Mouse (Mus musculus): ENCODE results near the gene Polr2j.
A peak's percentile ranks its signal among the peaks of the same experiment; 100 is the strongest.

Polr2j gene

DNA sequence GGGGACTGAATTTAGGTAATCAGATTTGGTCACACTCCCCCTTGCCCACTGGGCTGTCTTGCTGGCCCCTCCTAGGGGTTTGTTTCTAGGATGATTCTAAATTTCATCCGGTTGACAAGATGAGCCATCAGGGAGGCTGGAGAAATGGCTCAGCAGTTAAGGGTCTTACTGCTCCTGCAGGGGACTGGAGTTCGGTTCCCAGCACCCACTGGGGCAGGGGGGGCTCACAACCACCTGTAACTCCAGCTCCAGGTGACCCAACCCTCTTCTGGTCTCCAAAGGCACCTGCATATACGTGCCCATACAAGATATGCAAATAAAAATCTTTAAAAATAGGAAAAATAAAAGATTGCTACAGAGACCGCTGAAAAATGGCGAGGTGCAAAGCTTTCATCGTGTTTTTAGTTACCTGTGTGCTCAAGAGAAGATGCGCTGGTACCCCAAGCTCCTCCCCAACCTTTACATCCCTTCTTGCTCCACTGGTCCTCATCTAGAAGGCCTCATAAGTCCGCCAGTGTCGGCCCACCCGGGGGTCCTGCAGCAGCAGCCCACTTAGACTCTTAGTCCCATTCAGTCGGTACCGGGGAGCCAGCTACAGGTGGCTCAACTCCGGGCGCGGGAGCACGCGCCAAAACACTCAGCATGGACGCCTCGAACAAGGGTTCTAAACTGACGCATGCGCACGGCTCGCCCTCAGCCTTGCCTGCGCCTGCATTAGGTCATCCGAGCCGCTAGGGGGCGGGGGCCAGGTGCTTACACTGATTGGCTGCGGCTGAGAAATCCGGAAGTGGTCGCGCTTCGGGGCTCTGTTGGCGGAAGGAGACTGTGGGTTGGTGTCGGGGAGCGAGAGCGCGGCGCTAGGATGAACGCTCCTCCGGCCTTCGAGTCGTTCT lies at the start of gene Polr2j:
Gene Polr2j, plus strand, starts transcription at position 741 of the 893 bp plus-strand sequence.
- DNase-seq (ENCODE audit: low spot score in 2 of 2), result peak; percentile 95 to 96

DNA sequence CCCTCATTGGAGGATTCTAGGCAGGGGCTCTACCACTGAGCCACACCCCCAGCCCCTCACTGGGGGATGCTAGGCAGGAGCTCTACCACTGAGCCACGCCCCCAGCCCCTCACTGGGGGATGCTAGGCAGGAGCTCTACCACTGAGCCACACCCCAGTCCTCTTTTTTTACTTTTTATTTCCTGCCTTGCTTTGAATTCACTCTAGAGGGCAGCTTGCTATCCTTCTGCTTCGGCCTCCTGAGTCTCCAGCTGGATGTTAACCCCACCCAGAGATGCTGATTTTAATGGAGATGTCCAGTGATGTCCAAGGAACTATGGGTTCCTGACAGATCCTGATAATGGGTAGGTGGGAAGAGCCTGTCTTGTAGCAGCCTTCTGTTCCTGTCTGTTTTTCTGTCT lies 47.0 kb upstream of the Polr2j start:
- DNase-seq (ENCODE audit: low spot score in 2 of 2), result no peak

DNA sequence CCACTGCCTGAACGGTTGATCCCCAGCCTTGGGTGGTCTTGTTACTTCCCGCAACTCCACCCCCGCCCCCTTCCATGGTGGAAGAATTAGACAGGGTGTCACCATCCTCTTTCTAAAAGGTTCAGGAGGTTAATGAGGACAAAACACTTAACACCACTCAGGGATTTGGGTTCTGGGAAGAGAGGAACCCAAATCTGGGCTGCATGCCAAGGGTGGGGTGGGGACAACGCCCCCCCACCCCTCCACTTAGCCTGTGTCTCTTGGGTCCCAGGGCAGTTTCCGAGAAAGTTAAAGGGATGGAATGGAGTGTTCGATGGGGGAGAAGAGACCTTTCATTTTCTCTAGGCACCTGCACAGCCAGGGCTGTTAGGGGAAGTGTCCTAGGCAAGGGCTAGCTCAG lies 43.4 kb upstream of the Polr2j start:
- no peak for DNase-seq (ENCODE audit: low spot score in 2 of 2)

DNA sequence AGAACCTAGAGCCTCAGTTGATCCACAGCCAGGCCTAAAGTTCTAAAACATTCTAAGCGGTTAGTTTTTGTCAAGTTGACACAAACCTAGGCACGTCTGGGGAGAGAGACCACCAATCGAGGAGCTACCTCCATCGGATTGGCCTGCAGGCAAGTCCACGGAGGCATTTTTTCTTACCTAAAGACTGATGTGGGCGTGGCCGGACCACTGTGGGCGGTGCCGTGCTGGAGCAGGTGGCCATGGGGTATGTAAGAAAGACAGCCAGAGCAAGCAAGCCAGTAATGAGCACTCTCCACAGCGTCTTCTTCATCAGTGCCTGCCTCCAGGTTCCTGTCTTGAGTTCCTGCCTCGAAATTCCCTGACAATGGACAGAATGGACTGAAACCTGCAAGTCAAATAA lies 42.9 kb upstream of the Polr2j start:
- DNase-seq (ENCODE audit: low spot score in 2 of 2), result no peak

DNA sequence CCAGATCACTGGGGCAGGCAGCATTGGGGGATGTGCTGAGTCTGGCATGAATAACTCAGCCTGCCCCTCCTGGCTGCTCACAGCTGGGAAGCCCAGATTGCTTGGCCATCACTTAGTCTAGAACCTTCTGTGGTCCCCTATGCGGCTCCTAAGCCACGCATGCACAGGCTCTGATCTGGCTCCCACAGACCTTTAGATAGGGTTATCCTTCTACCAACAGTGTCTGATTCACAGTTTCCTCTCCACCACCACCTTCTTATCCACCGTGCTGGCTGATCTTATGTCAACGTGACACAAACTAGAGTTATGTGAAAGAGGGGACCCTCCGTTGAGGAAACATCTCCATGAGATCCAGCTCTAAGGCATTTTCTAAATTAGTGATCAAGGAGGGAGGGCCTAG lies 41.4 kb upstream of the Polr2j start:
- DNase-seq (ENCODE audit: low spot score in 2 of 2), result no peak

DNA sequence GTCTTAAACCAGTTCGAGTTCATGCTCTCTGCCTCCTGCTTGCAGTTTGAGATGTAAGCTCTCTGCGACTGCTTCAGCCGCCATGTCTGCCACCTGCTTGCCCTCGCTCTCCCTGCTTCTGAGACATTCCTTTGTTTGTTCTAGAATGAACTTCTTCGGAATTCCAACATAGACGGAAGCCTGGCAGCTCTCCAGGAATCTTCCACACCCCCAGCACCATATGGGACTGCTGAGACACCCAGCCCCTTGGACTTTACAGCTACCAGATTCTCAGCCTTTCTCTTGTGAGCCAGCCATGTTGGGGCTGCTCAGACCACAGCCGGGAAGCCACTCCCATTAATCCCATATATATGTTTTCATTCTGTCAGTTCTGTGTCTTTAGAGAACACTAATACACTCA lies 40.1 kb upstream of the Polr2j start:
- no peak for DNase-seq (ENCODE audit: low spot score in 2 of 2)

DNA sequence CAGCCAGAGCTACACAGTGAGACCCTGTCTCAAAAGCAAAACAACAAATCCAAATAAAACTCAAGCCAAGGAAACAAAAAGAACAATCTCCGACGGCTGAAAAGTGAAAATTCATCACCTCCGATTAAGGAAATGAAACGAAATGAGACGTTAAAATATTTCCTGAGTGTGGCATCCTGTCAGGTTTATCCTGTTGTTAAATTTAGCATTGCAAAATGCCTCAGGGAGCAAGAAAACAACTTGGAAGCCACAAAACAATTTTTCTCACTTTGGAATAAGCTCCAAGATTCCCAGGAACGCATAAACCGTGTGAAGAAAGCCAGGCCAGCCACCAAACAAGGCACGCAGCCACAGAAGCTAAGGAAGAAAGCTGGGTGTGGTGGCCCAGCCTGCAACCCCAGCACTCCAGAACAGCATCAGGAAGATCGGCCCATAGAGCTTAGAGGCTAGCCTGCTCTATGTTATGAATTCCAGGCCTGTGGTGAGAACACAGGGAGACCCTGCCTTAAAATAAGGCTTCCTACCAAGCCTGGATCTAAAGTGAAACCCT lies 39.4 kb upstream of the Polr2j start:
- DNase-seq (ENCODE audit: low spot score in 2 of 2), result no peak

DNA sequence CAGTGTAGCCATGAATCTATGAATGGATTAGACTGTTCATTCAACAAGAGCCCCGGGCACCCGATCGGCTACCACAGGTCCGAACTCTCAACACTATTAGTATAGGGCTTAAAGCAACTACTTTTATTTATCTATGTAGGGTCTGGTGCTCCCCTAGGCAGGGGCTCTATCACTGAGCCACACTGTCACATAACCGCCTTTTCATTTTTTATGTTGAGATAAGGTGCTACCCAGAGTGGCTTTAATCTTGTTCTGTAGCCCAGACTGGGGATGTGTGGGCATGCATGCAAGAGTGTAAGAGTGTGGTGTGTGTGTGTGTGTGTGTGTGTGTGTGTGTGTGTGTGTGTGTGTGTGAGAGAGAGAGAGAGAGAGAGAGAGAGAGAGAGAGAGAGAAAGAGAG lies 38.3 kb upstream of the Polr2j start:
- DNase-seq (ENCODE audit: low spot score in 2 of 2), result no peak

DNA sequence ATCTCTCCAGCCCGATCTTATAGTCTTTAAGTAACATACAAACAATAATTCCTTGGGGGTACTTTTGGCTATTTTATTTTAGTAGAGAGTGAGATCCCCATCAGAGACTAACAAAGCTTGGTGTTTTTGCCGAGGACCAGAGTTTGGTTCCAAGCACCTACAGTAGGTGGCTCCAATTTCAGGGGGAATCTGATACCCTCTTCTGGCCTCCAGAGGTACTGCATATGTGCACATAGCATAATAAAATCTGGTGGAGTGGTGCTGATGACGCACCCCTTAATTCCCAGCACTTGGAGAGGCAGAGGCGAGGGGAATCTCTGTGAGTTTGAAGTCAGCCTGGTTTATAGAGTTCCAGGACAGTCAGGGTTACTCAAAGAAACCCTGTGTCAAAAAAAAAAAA lies 34.1 kb upstream of the Polr2j start:
- no peak for DNase-seq (ENCODE audit: low spot score in 2 of 2)

DNA sequence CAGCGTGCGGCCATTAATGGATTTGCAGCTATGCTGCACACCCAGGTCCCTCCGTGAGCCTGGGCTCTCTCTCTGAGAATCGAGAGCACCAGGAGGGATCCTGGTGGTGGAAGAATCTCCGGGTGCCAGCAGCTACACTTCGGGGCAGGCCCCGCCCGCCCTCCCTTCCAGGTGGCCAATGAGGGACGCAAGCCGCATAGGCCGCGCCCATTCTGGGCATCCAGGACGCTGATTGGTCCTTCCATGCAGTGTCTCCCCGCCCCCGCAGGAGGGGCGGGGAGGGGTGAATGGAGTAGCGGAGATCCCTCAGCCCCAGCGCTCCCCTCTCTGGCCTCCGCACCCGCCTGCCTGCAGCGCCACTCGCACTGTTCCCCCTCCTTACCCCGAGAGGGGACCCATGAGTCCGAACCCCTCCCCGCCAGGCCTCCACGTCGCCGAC lies 32.7 kb upstream of the Polr2j start, which contains the start of gene Rasa4:
Gene Rasa4, plus strand, starts transcription at position 248 of the 439 bp plus-strand sequence.
- peak; percentile 86 to 93 for DNase-seq (ENCODE audit: low spot score in 2 of 2)

DNA sequence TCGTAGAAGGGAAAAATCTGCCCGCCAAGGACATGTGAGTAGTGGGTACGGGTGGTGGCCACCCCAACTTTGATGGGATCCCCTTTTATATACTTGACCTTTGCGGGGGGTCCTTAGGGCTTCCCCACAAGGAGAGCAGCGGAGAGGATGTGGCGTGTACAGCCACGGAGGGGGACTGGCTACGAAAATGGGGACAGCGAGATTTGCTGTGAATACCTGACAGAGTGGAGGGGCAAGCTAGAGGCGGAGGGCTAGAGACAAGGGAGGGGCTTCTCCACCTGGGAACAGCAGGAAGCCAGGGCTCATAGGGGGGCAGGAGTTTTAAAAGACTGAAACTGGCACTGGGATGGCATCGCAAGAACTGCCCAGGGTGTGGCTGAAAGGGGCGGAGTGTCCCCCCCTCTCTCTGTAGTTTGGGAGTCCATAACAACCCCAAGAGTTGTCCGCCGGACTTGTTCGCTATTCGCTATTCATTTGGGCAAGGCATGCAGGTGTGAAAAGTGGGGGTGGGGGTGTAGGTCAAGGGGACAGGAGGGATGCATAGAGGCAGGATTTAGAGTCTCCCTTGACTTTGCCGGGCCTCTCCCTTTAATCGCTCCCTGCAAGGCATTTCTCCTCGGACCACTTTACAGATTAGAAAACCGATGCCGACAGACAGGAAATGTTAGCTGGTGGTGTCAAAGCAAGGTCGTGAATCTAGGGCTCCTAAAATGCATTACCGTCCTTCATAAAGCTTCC lies 32.1 kb upstream of the Polr2j start:
- no peak for DNase-seq (ENCODE audit: low spot score in 2 of 2)

DNA sequence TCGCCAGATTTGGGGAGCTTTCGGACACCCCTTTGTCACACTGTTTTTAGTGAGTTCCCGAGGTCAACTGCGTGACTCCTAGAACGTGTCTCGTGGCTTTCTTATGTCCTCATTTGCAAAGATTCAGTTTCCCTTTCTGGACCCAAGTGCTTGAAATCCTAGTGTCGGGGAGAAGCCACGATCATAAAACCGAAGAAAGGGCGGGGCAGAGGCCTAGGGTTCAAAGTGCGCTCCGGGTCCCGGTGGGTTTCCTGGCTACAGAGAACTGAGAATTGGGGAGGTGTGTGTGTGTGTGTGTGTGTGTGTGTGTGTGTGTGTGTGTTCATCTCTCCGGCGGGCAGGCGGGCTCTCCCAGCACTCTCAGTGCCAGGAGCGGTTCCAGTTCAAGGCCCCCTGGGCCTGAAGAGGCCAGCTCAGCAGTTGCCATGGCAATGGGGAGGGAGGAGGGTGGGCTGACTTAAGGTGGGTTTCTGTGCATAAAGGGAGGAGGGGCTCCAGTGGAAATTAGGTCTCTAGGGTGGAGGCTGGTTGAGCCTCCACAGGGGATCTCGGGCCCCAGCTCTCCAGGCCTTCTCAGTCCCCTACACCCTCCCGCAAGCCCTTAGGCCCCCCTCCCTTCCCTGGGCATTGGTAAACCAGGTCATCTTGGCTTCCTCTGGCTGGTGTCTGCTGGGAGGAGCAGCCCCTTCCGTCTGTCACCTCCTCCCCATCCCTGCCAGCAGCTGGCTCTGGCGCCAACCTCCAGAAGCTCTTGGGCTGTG lies 31.4 kb upstream of the Polr2j start:
- no peak for DNase-seq (ENCODE audit: low spot score in 2 of 2)

DNA sequence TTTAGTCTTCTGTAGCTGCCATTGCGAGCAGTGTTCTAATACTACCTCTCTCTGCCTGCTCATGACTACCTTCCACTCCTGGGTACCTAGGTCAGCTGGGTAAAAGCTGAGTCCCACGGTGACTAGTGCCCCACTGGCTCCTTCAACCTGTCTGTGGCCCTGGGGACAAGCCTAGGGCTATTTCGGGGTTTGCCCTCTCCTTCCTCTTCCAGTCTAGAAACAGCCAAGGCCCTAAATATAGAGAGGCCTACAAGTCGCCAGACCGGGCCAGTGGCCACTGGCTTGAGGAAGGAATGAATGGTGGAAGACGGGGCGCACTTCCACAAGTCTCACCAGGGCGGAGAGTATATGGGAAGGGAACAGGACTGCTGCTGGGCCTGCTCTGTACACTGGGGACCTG lies 30.1 kb upstream of the Polr2j start:
- DNase-seq (ENCODE audit: low spot score in 2 of 2), result no peak

DNA sequence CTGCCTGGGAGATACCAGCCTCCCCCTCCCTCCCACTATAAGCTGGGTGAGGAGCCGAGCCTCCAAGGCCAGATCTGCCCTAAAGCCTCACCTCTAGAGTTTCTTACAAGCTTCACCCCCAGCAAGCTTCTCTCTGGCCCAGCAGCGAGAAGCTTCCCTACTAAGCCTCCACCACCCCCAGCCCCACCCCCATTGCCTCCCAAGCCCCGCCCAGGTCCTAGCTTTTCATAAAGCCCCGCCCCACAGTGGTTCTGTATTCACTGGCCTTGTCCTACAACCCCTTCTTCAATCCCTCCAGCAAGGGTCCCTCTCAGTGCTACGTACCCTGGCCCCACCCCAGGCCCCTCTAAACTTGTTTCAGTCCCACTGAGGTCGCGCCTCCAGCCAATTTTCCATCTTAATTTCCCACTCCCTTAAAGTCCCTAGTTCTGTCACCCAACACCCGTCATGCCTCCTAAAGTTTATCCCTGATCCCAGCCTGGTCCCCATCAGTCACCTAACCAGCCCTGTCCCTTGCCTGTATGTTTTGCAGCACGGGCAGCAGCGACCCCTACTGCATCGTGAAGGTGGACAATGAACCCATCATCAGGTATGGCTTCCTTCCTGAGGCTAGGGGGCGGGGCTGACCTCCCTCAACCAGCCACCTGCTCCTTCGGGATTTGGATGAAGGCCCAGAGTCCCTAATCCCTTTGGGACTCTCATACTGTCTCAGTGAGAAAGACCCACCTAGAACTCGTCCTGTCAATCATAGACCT lies 27.4 kb upstream of the Polr2j start:
- no peak for DNase-seq (ENCODE audit: low spot score in 2 of 2)

DNA sequence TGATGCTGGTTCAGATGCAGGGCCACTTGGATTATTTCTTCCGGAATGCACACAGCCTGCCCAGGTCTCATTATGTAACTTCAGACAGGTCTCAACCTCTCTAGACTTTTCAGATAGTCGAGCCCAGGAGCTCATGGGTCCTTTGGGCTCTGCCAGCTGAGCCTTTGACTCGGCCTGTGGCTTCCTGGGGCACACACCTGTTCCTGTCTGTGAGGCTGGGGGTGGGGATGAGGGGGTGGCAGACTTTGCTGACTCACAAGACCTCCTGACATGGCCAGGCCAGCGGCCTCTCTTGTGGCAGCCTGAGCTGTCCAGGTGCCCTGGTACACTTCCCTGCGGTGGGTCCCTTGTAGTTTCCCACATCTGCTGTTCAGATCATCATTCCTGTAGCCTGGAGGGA lies 24.5 kb upstream of the Polr2j start:
- no peak for DNase-seq (ENCODE audit: low spot score in 2 of 2)

DNA sequence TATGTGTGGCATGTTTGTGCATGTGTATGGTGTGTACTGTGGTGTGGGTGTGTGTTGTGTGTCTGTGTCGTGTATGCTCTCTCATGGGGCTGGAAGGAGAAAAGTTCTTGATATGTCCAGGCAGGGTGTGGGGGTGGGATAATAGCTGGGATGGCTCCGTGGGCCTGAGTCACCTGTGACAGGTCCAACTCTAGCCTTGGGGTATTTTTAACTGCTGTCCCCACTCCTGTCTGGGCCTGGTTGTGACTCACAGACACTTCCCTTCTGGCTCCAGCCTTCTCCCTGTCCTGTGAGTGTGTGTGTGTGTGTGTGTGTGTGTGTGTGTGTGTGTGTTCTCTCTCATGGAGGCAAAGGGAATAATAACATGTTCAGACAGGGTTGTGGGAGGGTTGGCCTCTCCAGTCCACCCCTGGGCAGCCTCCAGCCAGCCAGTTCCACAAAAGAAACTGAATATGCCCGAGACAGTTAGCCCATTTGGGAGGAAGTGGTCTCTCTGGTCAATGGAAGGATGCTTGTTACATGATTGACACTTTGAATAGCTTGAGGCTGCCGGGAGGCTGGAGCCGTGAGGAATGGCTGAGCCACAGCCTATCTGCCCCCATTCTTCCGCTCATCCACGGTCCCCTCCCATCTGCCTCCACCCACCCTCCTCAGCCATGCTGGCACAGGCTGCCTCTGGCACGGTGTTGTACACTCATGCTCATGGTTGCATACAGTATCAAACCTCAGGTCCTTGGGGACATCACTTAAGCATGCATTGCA lies 22.0 kb upstream of the Polr2j start:
- peak; percentile 28 to 33 for DNase-seq (ENCODE audit: low spot score in 2 of 2)

DNA sequence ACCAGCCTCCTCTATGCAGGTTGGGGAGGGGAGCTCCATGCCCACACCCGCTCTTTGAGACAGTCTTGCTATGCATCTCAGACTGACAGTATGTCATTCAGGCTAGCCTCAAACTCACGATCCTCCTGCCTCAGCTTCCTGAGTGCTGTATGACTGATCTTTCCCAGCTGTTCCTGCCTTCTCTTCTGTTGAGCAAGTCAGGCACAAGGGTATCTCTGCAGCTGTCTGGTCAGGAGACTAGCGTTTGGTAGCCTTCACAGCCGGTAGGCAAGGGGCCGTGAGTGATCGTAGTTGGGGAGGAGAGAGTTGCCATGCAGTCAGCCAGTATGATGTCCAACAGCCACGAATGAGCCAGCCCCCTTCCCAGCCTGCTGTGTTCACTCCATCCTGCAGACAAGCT lies 21.3 kb upstream of the Polr2j start:
- DNase-seq (ENCODE audit: low spot score in 2 of 2), result no peak

DNA sequence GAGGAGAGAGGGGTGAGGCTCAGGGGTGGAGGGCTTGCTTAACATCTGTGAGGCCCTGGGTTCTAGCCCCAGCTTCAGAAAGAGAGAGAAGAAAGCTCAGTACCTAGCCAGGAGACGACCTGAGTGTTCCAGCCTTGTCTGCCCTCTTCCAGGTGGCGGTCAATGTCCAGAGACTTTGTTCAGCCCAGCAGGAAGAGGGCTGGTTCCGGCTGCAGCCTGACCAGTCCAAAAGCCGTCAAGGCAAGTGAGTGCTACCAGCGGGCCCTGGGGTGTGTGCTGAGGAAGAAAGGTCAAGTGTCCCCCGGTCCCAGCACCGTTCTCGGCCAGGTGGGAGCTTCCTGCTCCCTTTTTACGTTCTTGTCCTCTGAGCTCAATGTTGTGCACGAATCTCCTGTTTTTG lies 17.9 kb upstream of the Polr2j start:
- DNase-seq (ENCODE audit: low spot score in 2 of 2), result no peak

DNA sequence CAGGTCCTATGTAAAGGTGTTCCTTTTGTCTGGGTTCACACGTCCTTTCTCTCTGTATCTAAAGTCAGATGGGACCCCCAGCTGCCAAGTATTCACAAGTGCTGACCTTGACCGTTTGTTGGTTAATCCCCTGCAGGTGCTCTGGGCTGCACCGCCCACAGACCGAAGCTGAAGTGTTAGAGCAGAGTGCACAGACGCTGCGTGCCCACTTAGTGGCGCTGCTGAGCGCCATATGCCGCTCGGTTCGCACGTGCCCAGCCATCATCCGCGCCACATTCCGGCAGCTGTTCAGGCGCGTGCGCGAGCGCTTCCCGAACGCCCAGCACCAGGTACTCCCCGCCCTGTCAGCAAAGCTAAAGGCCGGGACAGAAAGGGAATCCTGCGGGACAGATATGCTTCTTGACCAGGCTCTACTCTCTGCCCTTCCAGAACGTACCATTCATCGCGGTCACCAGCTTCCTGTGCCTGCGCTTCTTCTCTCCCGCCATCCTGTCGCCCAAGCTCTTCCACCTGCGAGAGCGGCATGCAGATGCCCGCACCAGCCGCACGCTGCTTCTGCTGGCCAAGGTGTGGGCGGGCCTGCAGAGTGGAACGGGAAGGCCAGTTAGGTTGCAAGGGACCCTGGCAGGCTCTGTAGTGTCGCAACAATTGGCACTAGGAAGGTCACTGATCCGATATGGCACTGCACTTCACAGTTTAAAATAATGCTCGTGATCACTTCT lies 14.2 kb upstream of the Polr2j start:
- DNase-seq (ENCODE audit: low spot score in 2 of 2), result peak; percentile 59 to 62

DNA sequence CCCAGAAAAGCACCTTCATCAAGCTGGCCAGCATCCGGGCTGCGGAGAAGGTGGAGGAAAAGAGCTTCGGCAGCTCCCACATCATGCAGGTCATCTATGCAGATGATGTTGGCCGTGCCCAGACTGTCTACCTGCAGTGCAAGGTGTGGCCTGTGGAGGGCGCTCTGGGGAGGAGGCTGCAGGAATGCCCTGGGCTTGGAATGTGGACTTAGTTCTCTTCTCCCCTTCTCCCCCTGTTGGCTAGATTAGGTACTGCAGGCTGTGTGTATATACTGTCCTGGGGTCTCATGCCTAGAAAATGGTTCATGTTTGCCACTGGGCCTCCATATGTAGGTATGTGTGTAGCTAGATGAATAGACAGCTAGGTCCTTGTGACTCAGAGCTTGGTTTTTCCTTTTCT lies 11.9 kb upstream of the Polr2j start:
- DNase-seq (ENCODE audit: low spot score in 2 of 2), result no peak
